Mouse (Mus musculus) kidney, adult 2 months (tissue): ENCODE measurements around the gene Cep44.

ENCODE experiments used
- CTCF ChIP-seq: fragments of 200-500 bp; conservative IDR thresholded peaks from 2 replicates; pipeline ENCODE4 v1.5.1; 2011; ENCODE audit warnings: low read depth, mild to moderate bottlenecking, control low read depth, low read length, moderate library complexity, mixed read lengths; ENCODE audit not compliant: insufficient read depth, insufficient read length
- POLR2A ChIP-seq: fragments of 200-500 bp; IDR thresholded peaks from one replicate; pipeline ENCODE4 v1.6.1; 2011; ENCODE audit warnings: low read depth, low read length, control low read depth

DNA sequence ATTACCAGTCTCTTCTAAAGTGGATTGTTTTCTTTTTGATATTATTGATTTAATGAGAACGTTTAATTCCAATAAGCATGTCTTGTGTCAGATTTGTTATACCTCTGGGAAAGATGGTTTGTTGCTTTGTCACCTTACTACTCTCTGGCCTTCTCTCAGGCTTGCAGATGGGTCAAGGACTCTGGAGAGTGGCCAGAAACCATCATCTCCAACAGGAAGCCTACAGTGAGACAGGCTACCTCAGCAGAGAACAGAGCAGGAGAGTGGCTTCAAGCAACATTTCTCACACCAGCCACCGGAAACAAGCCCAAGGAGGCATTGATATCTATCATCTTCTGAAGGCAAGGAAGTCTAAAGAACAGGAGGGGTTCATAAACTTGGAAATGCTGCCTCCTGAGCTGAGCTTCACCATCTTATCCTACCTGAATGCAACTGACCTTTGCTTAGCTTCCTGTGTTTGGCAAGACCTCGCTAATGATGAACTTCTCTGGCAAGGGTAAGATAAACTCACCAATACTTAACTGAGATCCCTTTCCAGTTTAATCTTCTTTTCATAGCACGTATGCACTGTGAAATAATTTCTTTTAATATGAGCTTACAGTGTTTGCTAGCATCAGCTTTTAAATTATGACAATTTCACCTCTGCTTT is 13.7 kb upstream of the Cep44 start:
- TF ChIP-seq CTCF: no peak
- TF ChIP-seq POLR2A: no peak
